Mouse (Mus musculus): ENCODE measurements around the gene Tpst2.

DNA sequence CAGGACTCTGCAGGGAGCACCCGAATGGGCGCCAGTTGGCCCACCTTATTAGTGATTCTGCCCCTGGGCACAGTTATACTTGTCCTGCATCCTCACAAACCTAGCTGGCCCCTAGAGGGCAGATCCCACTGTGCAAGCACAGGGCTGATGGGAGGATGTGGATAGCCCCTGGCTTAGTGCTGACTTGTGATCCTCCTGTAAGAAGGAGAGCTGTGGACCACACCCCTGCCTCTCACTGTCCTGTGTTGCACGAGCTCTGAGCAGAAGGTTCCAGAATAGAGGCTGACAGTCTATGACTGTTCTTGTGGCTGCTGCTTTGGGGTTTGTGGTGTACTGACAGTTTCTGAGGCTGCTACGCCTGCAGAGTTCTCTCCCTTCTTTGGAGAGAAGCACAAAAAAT lies 25.2 kb downstream of the Tpst2 start:
- TF ChIP-seq CTCF (IDR thresholded peaks at IDR 0.05; ENCODE audit: low read depth, low read length) (no peak), POLR2A (IDR thresholded peaks at IDR 0.05; ENCODE audit: borderline replicate concordance, low read depth, low read length) (no peak)

All from bone marrow macrophage, adult 2 months (primary cell).